Mouse (Mus musculus): ENCODE data around the gene Adcy4. TPM values are rescaled to one million over a fixed set of nuclear protein-coding genes. Genes with fewer than 3 reads are reported as not detected.

Gene Adcy4
- polyA plus RNA-seq, 1 experiment from 2014 or later = 4.1 TPM

DNA sequence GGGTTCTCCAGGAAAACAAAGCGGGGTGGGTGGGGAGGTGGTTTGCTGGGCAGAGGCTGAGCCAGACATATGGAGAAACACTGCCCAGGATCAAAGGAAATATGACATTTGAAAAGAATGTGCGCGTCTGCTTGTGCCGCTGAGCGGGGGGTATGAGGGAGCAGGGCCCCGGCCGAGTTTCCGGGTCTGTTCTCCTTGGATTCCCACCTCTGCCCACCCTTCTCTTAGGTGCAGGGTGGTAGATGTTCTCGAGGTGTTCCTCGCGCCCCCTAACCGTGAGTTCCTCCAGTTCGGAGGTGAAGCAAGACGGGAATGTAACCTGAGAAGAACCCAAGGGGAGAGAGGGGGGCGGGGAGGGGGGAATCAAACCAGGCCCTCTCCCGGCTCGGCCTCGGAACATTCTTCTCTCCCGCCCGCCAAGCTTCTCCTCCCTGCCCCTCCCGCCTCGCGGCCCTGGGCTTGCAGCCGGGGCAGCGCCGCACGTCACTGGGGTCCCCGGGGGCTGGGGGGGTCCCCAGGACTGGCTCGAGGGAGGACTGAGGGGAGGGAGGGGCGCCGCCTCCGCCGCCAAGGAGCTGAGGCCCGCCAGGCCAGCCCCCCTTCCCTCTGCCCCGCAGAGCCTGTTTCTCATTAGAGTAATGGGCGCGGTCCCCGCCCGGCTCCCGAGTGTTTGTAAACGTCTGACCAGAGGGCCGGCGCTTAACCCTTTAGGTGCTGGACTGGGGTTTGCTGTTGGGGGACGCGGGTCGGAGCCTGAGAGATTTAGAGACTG, 39.3 kb upstream of the Adcy4 start, which contains the start of gene Nfatc4:
TSS of gene Nfatc4 (plus strand) at position 154 of the 772 bp plus-strand sequence.
- H3K36me3 ChIP-seq = no peaks in the 10 kb centered on the region
- ATAC-seq (ENCODE audit: low FRiP score) = peak; percentile 73
- under 1% methylated on average over 40 of the region's 46 CpGs for WGBS
- H3K4me1 ChIP-seq = peaks cover 44% of the 10 kb centered on the region
- peak within 1 kb of the TSS; percentile 96 for H3K4me2 ChIP-seq
- peaks cover 18% of the 10 kb centered on the region for H3K27me3 ChIP-seq (replicated peaks)
- H3K27ac ChIP-seq (replicated peaks) = peak within 1 kb of the TSS; percentile 79
- peak within 1 kb of the TSS; percentile 67 for H3K9ac ChIP-seq (replicated peaks)
- H3K9me3 ChIP-seq (replicated peaks) = no peaks in the 10 kb centered on the region
- peak within 1 kb of the TSS; percentile 60 for H3K4me3 ChIP-seq (replicated peaks)

DNA sequence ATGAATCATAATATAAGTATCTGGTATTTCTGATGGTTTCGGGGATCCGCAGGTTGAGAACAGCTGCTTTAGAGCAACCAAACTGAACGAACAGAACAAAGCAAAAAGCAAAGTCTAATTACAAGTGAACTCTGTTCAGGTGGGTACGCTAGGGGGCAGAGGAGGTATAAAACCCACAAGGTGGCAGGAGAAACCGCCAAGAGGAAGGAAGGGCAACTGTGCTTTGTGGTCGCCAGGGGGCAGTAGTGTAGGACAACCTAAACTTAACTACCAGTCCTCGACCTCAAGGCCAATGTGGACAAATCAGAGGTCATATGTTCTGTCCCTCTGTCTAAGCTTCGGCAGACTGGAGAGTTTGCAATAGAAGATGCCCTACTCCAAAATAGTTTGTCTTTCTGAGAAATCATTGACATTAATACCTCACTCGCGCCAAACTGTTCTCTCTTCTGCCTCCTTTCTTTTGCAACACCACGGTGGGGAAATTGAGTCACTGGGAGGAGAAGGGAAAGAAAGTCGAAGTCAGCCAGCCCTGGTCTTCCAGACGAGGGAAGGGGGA, 38.6 kb upstream of the Adcy4 start:
- peaks cover 18% of the 10 kb centered on the region for H3K27me3 ChIP-seq (replicated peaks)
- H3K9ac ChIP-seq (replicated peaks) = peak overlapping the region; percentile 67
- H3K4me1 ChIP-seq = peaks cover 44% of the 10 kb centered on the region
- H3K4me3 ChIP-seq (replicated peaks) = peak overlapping the region; percentile 60
- no peak for ATAC-seq (ENCODE audit: low FRiP score)
- H3K4me2 ChIP-seq = peak overlapping the region; percentile 96
- no peaks in the 10 kb centered on the region for H3K9me3 ChIP-seq (replicated peaks)
- H3K27ac ChIP-seq (replicated peaks) = peak overlapping the region; percentile 79
- WGBS = 7% methylated on average over 13 of the region's 13 CpGs
- no peaks in the 10 kb centered on the region for H3K36me3 ChIP-seq

DNA sequence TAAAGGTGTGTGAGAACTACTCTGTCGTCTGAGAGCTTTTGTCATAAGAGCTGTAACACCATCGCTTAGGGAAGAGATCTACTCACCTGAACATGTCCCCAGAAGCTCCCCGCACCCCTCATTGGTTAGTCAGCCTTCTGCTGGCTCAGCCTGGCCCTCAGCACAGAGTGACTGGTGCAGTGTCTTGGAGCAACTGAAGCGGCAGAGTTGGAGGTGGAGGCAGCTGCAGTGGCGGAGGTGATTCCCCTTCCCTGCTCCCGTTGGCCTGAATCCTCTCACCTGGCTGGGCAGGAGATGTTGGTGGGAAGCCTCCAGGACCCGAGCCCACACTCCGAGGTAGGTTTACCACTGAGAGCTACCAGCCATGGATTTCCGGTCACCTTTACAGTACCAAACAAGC, 36.7 kb upstream of the Adcy4 start:
- Histone ChIP-seq H3K4me1 (peaks cover 30% of the 10 kb centered on the region), H3K36me3 (no peaks in the 10 kb centered on the region), H3K9ac (replicated peaks) (no peak overlapping the region), H3K4me3 (replicated peaks) (no peak overlapping the region), H3K9me3 (replicated peaks) (no peaks in the 10 kb centered on the region), H3K4me2 (no peak overlapping the region), H3K27ac (replicated peaks) (no peak overlapping the region), H3K27me3 (replicated peaks) (peaks cover 6% of the 10 kb centered on the region)
- 84% methylated on average over 9 of the region's 9 CpGs for WGBS
- no peak for ATAC-seq (ENCODE audit: low FRiP score)

DNA sequence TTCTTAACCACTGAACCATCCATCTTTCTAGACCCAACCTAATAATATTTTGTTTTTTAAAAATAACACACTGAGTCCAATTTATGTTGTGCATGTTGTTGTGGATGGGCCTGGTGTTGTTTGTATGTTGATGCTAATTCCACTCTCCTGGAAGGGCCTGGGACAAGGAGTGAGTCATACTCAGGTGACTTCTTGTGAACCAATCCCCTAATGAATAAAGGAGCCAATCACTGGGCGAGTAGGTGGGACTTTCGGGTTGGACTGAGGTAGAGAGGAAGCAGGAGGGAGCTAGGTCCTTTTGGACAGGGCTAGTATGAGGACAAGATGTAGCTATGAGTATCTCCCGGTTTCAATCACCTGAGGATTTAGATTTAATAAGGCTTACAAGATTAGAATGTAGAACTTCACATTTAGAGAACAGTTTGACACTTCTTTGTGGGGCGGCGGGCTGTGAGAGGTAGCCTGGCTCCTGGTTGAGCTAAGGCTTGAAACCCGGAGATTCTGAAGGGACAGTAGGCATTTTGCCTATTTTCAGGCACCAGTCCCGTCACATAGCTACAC, 36.0 kb upstream of the Adcy4 start:
- no peak overlapping the region for H3K4me3 ChIP-seq (replicated peaks)
- H3K9me3 ChIP-seq (replicated peaks) = no peaks in the 10 kb centered on the region
- H3K27ac ChIP-seq (replicated peaks) = no peak overlapping the region
- peaks cover 3% of the 10 kb centered on the region for H3K27me3 ChIP-seq (replicated peaks)
- no peak for ATAC-seq (ENCODE audit: low FRiP score)
- no peak overlapping the region for H3K4me2 ChIP-seq
- H3K36me3 ChIP-seq = no peaks in the 10 kb centered on the region
- WGBS = 81% methylated on average over 7 of the region's 7 CpGs
- H3K9ac ChIP-seq (replicated peaks) = no peak overlapping the region
- H3K4me1 ChIP-seq = peaks cover 27% of the 10 kb centered on the region

DNA sequence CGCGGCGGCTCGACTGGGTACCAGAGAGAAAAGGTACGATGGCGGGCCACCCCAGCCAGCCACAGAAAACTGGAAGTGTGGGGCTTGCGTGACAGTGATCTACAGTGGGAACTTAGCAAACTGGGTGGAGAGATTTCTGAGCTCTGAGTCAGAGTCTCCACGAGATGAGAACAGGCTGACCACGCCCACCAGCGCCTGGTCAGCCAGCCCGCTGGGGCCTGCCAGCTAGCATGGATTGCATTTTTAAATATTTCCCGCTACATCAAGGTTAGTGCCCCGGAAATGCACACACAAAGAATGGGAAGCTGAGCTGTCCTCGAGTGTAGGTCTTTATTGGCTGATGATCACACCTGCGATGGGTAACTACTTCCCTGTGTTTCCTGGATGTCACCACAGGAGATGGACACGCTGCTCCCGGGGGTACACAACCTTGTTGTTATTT, 31.4 kb upstream of the Adcy4 start:
- Histone ChIP-seq H3K9ac (replicated peaks) (peak overlapping the region; percentile 46), H3K4me3 (replicated peaks) (peak overlapping the region; percentile 50), H3K4me2 (peak overlapping the region; percentile 65), H3K9me3 (replicated peaks) (no peaks in the 10 kb centered on the region), H3K36me3 (no peaks in the 10 kb centered on the region), H3K27ac (replicated peaks) (0 out of 2 replicates have a peak overlapping the region, but pooled peaks have one; percentile 28), H3K27me3 (replicated peaks) (no peaks in the 10 kb centered on the region; the same call in 1 of the 2 replicates), H3K4me1 (peaks cover 5% of the 10 kb centered on the region; the same call in 1 of the 2 replicates)
- ATAC-seq (ENCODE audit: low FRiP score) = peak; percentile 71
- WGBS = 24% methylated on average over 17 of the region's 17 CpGs

DNA sequence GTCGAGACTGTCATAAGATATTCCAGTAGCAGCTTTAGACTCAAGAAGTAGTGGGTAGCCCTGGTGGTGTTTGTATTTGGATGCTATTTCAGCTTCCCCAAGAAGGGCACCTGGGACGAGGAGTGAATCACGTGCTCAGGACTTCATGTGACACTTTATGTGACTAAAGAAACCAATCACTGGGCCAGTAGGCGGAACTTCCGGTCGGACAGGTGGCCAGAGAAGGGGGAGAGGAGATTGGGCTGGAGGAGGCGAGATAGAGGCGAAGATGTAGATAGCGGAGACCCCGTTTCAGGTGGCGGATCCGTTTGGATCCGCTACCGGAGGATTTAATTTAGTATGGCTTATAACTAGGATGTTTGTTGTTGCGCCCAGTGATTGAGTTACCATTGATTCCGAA, 31.0 kb upstream of the Adcy4 start:
- H3K27ac ChIP-seq (replicated peaks) = 0 out of 2 replicates have a peak overlapping the region, but pooled peaks have one; percentile 28
- no peaks in the 10 kb centered on the region for H3K9me3 ChIP-seq (replicated peaks)
- ATAC-seq (ENCODE audit: low FRiP score) = peak; percentile 94

DNA sequence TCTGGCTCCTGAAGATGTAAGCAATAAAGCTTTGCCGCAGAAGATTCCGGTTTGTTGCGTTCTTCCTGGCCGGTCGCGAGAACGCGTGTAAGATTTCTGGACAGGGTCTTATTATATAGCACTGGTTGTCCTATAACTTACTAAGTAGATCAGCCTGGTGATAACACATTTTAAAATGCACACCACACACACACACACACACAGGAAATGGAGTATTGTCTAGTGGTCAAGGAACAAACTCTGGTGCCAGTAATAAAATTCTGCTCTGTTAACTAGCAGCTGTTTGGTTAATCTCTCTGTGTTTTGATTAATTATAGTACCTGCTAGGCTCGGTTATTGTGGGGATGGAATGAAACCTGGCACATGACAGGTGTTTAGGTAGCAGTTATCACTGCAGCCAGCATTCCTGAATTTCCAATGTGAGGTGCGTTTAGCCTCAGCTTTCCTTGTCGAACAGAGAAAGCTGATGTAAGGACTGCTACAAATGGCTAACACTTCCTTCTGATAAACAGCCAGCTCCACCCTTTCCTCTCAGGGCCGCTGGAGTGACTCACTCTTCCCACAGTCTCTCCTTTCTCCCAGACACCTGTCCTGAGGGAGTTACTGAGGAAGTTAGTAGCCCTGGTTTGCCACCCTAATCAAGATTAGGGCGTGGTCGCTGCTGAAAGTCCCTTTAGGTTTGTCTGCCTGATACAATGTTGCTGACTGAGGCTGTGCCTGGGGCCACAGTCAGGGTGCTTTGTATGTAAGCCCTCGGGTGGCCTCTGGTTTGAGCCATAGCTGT, 11.7 kb upstream of the Adcy4 start:
- H3K36me3 ChIP-seq = no peaks in the 10 kb centered on the region
- no peaks in the 10 kb centered on the region for H3K4me1 ChIP-seq
- no peak overlapping the region for H3K27ac ChIP-seq (replicated peaks)
- H3K27me3 ChIP-seq (replicated peaks) = peaks cover 3% of the 10 kb centered on the region; the same call in 1 of the 2 replicates
- H3K4me2 ChIP-seq = no peak overlapping the region
- ATAC-seq (ENCODE audit: low FRiP score) = no peak
- H3K9me3 ChIP-seq (replicated peaks) = no peaks in the 10 kb centered on the region
- WGBS = 90% methylated on average over 15 of the region's 15 CpGs
- no peak overlapping the region for H3K9ac ChIP-seq (replicated peaks)
- no peak overlapping the region for H3K4me3 ChIP-seq (replicated peaks)

More for the DNA sequence above, 31.0 kb upstream of the Adcy4 start:
- H3K36me3 ChIP-seq = no peaks in the 10 kb centered on the region
- no peaks in the 10 kb centered on the region for H3K27me3 ChIP-seq (replicated peaks)
- peak overlapping the region; percentile 46 for H3K9ac ChIP-seq (replicated peaks)
- H3K4me1 ChIP-seq = peaks cover 5% of the 10 kb centered on the region; the same call in 1 of the 2 replicates
- WGBS = 26% methylated on average over 16 of the region's 16 CpGs
- H3K4me2 ChIP-seq = peak overlapping the region; percentile 65
- H3K4me3 ChIP-seq (replicated peaks) = peak overlapping the region; percentile 50

DNA sequence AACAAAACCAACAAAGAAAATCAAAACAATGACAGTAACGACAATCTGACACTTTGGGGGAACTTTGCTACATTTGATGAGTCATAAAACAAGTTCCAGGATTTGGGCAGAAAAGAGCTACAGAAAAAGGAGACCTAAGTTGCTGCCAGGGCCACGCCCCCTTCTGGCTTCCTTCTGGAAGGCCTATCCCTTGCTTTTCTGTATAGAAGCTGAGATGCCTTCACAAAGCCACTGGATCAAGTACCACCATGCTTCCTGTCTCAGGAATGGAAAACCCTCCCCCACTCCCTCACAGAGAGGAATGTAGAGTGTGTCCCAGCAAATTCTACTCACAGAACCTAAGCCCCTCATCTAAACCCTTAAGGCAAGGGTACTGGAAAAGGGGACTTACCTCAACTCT, 10.1 kb upstream of the Adcy4 start:
- H3K4me3 ChIP-seq (replicated peaks) = no peak overlapping the region
- H3K4me1 ChIP-seq = no peaks in the 10 kb centered on the region
- H3K9me3 ChIP-seq (replicated peaks) = no peaks in the 10 kb centered on the region
- H3K4me2 ChIP-seq = no peak overlapping the region
- H3K27ac ChIP-seq (replicated peaks) = no peak overlapping the region
- no peak for ATAC-seq (ENCODE audit: low FRiP score)
- no peak overlapping the region for H3K9ac ChIP-seq (replicated peaks)
- H3K27me3 ChIP-seq (replicated peaks) = peaks cover 19% of the 10 kb centered on the region
- no peaks in the 10 kb centered on the region for H3K36me3 ChIP-seq
- WGBS = 63% methylated on average over 2 of the region's 2 CpGs

DNA sequence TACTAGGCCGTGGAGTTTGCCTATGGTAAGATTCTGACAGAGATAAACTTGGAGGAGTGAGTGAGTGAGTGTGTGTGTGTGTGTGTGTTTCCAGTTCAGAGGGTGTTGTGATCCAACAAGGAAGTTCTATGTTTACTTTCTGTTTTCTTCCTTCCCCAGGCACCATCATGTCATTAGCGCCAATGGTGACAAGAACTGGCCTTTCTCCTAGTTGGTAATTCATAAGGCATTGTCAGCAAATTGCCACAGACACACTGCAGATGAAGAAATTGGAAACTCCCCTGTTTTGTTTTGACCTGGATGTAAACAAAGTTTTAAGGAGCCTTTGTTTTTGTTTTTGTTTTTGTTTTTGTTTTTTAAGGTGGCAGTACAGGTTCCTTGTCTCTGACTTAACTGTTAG, 9.6 kb upstream of the Adcy4 start:
- WGBS = 76% methylated on average over 2 of the region's 2 CpGs

DNA sequence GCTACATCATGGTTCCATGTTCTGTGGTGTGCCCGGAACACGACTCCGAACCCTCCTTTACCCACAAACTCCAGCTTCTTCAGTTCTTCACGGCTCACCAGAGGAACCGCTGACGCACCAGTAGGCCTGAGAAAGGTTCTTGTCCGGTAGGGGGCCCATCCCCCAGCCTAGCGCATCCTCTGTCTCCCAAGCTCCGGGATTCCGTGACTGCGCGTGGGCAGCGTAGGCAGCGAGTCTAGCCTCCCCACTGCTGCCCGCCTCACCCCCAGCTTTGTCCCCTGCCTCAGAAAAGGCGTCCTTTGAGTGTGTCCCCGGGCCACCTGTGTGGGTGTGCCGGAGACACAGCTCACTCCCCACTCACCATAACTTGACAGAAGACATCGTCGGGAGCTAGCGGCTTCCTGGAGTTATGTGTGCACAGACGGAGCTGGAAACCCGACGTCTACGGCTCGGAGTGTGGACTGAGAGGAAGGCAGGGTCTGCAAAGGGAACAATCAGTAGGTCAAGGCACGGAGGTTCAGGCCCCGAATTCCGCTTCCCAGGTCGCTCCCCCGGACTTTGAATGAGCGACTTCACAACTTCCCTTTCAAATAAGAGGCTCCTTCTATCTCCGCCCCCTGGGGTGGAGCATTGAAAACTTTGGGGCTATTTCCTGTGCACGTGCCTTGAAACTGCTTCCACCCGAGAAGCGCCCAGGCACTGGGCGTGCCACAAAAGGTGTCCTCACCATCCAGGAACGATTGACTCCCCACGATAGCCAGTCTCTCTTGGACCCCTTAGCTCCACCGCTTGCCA, 4.6 kb upstream of the Adcy4 start, which contains the start of gene Ripk3:
TSS of gene Ripk3 (minus strand) at position 610 of the 795 bp plus-strand sequence.
- Histone ChIP-seq H3K27me3 (replicated peaks) (peaks cover 66% of the 10 kb centered on the region), H3K9ac (replicated peaks) (no peak within 1 kb of the TSS)
- no peak for ATAC-seq (ENCODE audit: low FRiP score)

More for the DNA sequence above, 9.6 kb upstream of the Adcy4 start:
- H3K27me3 ChIP-seq (replicated peaks) = peaks cover 23% of the 10 kb centered on the region
- no peak overlapping the region for H3K4me2 ChIP-seq
- no peaks in the 10 kb centered on the region for H3K9me3 ChIP-seq (replicated peaks)
- no peak overlapping the region for H3K27ac ChIP-seq (replicated peaks)
- no peaks in the 10 kb centered on the region for H3K36me3 ChIP-seq
- peaks cover 3% of the 10 kb centered on the region for H3K4me1 ChIP-seq
- no peak overlapping the region for H3K9ac ChIP-seq (replicated peaks)
- no peak for ATAC-seq (ENCODE audit: low FRiP score)
- H3K4me3 ChIP-seq (replicated peaks) = no peak overlapping the region

More for the DNA sequence above, 4.6 kb upstream of the Adcy4 start, which contains the start of gene Ripk3:
- Histone ChIP-seq H3K4me1 (peaks cover 18% of the 10 kb centered on the region), H3K36me3 (no peaks in the 10 kb centered on the region), H3K4me3 (replicated peaks) (peak within 1 kb of the TSS; percentile 22), H3K4me2 (peak within 1 kb of the TSS; percentile 54), H3K27ac (replicated peaks) (no peak within 1 kb of the TSS), H3K9me3 (replicated peaks) (no peaks in the 10 kb centered on the region)
- WGBS = 5% methylated on average over 40 of the region's 40 CpGs

All from neural tube, embryonic 15.5 days (tissue).